Mouse (Mus musculus) lung, adult 18-20 months (tissue): Measurements from ENCODE around the gene Tgfbr1.
"Not testable (repeated sequence)": the region's sequence is repeated elsewhere in the genome, so short reads cannot be mapped to it uniquely, and the experiment has no call there.

ENCODE experiments used
- DNase-seq, 2 experiments: peaks; one replicate each; pipeline ENCODE4 v3.0.0; 2022; ENCODE audit warnings: mixed read lengths in 2 of 2

The Tgfbr1 gene

DNA sequence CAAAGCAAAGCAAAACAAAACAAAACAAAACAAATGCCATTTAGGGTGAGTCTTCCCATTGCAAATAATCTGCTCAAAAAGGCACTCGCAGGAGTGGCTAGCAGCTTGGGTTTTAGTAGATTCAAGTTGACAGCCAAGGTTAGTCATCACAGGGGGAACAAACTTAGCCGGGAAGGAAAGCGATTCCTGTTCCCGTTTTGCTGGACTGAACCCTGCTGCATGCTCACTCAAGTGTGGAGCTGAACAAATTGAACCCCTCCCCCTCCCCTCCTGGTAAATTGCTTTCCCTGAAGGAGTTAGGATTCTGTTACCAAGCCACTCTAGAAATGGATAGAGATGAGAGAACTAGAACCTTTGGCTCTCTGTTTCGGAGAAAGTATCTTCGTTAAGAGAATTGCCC, 3.3 kb upstream of the Tgfbr1 start:
- no peak for DNase-seq

DNA sequence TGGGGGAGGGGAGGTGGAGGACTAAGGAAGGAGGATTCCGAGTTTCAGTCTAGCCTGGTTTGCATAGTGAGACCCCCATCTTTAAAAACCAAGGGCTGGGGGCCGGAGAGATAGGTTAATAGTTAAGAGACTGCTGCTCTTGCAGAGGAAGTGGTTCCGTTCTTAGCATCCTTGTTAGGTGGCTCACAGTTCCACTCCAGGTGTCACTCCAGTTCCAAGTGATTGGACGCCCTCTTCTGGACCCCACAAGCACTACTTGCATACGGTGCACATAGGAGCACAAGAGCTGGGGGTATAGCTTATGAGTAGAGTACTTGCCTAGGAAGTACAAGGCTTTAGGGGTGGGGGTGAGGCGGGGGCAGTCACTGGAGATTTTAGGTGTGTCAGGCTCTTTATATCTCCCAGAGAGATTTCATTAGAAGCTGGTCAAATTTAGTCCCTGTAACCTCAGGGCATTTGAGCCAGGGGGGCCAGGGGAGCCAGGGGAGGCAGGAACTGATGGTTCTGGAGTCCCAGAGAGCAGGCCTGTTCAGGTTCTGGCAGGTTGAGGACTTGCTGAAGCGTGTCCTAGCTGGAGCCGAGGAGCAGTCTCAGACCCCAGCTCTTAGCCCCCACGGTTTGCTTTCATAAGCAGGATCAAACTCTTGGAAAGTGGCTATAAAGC, 1.5 kb upstream of the Tgfbr1 start:
- peak; percentile 44 to 45 for DNase-seq

DNA sequence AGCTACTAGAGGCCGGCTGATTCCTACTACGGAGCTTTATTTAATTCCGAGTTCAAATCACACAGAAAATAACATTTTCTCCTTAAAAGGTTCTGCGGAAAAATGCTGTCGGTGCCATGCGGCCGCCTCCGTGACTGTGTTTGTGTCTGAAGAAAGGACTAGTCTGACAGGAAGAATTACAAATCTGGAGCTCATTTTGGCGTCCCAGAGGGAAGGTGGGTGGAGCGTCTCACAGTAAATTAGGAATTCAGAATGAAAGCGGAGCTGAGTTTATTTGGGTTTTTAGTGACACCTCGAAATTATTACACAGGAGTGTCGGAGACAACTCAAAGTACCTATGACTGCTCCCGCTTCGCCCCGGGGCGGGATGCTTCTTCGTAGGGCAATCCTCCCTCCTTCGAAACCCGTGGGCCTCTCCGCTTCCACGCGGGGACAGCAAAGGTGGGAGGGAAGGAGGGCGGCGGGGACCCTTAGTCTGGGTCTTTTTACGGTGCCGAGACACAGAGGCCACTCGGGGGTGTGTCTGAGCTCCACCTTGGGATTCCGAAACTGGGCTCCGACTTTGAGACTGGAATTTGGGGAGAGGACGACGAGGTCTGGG, 861 bp upstream of the Tgfbr1 start:
- peak; percentile 39 to 54 for DNase-seq

DNA sequence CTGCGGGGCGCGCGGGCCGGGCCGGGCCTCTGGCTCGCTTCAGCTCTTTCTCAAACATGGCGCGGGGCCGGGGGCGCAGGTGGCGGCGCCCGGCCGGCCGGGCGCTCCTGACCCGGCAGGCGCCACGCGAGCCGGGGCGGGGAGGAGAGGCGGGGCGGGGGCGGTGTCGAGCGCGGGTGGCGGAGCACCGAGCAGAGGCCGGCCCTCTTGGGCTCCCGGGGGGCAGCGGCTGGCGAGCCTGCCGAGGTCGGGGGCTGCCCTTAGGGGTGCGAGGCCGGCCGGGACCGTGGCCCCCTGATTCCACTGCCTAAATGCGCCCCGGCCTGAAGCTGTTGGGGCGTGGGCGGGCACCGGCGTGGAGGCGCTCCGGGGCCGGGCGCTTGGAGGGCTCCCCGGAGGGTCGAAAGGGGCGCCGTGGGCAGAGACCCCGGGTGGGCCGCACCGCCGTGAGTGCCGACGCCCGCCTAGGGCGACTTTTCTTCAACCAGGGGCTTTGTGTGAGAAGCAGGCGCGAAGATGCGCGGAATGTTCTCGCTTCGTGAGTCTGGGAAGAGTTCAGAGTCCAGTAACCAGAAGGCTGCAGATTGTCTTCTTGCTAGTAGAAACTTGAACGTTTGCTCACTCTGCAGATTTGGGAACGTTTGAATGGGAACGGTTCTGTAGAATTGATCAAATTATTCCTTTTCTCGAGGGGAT, 542 bp downstream of the Tgfbr1 start:
- DNase-seq, result peak; percentile 76 to 83

DNA sequence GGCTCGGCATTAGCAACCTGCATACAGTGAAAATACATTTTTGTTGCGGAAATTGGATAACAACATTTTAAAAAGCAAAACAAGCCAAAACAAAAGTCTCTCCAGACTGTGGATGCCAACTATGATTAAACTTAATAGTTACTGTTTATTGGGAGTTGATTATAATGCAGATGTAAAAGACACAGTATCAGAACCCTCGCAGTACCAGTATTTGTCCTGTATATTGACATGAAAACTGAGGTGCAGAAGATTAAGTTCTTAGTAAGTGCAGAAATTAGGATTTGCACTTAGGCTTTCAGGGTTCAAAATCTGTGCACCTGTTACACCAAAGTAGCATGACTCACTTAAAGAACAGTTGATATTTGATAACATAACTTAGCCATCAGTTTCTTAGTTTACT, 1.3 kb downstream of the Tgfbr1 start:
- DNase-seq, result no peak

DNA sequence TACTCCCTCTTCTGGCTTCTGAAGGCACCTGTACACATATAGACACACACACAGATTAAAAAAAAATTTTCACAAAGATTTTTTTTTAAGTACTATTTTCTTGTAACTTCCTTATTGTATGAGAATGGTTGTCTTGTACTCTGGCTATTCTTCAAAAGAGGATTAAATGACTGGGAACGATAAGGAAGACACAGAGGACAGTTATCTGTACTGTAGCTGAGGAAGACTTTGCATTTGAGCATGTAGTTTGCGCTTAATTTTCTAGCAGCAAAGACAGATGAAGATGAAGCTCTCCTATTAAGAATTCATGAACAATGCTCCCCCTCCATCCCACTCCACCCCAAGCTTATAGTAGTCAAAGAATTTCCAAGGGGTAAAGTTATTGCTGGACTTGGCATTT, 9.6 kb downstream of the Tgfbr1 start:
- DNase-seq, result no peak

DNA sequence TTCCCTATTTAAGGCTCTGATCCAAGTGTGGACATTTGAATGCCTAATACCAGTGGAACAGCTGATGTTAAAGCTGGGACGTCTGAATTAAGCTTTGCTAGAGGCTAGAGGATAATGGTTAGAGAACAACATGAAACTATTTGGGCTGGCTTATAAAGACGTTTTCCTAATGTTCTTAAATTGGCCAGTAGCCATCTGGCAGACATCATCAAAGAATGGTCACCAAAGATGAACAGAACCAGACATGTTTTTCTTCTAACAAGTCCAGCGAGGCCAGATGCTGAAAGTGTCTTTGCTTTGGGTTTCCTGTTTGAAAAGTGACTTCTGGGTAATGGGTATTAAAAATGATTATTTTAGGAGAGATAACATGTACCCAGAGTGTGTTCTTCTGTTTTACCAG, 10.1 kb downstream of the Tgfbr1 start:
- no peak for DNase-seq

DNA sequence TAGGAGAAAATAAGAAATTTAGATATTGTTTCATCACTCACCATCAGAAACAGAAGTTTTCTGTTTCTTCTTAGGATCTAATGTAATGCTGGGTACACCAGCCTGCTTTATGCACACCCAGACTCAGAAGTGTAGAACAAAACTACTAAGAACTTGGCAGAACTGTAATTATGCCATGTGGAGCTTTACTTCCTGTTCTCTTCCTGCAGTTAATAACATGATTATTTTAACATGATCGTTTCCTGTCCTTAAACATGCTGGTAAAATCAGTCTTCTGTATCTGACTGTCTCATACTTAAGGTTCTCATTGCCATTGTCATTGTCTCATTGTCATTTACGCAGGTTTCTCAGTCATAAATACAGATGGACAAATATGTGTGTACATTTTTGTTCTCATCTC, 15.7 kb downstream of the Tgfbr1 start:
- no peak for DNase-seq

DNA sequence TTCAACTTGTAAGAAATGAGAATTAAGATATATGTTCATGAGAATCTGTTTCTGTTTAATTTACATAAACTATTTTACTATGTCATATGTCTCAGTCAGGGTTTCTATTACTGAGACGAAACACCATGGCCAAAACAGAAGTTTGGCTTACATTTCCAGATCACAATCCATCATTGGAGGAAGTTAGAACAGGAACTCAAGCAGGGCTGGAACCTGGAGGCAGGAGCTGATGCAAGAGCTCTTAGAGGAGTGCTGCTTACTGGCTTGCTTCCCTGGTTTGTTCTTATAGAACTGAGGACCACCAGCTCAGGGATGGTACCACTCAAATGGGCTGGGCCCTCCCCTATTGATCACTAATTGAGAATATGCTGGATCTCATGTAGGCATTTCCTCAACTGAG, 25.7 kb downstream of the Tgfbr1 start:
- peak in 1 of 2 experiments; percentile 5 for DNase-seq

DNA sequence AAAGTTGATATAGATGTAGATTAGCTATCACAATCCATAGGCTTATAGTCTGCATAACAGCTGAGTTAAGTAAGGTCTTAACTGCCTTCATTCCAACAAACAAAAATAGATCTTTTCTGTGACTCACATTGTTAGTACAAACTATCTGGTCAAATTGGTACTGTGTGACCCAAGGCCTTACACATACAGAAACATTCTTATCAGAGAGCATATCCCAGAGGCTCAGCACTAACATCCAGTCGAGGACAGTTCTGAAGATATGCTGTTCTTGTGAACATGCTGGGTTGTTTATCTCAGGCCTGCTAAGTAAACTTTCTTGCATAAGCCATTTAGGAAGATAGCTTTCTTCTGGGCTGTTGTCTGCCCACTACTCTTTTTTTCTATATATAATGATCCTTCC, 29.4 kb downstream of the Tgfbr1 start:
- no peak for DNase-seq

DNA sequence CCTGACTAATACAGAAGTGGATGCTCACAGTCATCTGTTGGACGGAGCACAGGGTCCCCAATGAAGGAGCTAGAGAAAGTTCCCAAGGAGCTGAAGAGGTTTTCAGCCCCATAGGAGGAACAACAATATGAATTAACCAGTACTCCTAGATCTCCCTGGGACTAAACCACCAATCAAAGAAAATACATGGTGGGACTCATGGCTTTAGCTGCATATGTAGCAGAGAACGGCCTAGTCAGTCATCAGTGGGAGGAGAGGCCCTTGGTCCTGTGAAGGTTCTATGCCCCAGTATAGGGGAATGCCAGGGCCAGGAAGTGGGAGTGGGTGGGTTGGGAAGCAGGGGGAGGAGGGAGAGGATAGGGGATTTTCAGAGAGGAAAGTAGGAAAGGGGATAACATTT, 38.9 kb downstream of the Tgfbr1 start:
- DNase-seq, result not testable (repeated sequence)

DNA sequence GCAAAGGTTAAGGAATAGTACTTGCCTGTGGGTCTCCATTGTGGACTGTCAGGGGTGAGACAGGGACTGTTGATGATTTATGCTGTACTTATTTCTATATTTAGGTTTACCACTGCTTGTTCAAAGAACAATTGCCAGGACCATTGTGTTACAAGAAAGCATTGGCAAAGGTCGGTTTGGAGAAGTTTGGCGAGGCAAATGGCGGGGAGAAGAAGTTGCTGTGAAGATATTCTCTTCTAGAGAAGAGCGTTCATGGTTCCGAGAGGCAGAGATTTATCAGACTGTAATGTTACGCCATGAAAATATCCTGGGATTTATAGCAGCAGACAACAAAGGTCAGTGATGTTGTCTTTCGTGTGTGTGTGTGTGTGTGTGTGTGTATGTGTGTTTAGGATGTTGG, 43.2 kb downstream of the Tgfbr1 start:
- DNase-seq, result no peak

DNA sequence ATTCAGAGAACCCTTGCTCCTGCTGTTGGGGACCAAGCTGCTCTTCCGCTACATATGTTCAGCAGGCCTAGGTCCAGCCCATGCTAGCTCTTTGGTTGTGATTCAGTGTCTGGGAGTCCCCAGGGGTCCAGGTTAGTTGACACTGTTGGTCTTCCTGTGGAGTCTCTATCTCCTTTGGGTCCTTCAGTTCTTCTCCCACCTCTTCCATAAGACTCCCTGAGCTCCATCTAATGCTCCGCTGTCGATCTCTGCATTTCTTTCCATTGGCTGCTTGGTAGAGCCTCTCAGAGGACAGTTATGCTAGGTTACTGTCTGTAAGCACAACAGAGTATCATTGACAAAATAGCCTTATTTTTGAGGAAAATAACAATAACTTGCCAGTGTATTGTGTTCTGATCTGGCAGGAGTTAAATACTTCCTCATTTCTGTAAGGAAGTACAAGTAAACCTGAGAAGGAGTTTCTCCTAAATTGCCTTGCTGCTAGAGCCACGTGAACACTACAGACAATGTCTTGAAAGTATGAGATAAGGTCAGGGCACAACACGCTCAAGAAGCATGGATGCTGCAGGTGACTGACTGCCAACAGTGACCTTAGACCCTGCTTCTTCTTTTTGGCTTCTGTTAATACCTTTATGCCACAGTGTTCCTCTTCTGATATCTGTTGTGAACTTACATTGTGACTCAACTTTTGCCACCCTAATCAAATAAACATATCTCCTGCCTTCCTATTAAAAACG, 45.1 kb downstream of the Tgfbr1 start:
- DNase-seq, result no peak

DNA sequence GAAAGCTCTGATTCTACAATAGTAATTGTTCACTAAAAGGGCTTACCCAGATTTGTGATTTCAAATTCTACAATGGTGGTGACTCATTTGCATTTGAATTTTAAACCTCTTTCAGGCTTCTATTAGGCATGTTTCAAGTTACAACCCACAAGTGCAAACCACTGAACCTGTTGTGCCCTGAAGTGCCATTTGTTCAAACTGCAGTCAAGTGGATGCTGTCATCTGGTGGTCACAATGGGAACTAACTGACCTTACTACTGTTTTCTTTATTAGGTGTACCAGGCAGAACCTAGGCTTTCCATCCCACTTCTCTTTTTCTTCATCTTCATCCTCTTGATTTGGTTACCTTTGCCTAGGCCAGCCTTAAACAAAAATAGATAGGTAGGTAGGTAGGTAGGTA, 46.8 kb downstream of the Tgfbr1 start:
- peak; percentile 30 to 58 for DNase-seq

DNA sequence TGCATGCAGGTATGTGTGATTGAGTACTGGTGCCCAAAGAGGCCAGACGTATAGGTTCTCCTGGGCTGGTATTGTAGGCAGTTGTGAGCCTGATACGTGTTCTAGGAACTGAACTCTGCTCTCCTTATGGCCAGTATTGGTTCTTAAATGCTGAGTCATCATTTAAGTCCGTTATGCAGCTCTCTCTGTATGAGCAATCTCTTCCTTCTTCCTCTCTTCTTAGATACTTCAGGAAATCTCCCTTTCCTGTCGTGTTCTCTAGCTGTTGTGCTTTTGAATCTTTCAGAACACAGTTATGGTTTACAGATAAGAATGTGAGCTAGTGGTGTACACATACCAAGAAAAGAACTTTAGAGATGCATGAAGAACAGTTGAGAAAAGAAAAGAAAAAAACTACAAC, 47.3 kb downstream of the Tgfbr1 start:
- DNase-seq, result no peak

DNA sequence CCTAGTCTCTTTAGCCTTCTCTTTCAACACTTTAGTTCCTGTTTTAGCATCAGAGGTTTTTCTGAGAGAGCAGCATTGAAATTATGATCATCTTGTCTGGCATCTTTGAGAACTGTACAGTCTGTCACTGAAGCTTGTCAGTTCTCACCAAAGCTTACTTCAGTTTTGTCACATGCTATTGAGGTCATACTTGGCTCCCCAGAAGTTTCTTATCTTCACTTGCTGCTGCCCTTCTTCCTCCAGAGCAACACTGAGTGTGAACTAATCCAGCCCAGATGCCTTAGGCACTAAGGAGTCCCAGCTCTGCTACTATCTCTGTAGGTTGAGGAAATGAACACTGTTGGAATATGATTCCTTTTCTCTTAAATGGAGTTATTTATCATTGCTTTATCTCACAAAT, 49.2 kb downstream of the Tgfbr1 start:
- DNase-seq, result no peak

DNA sequence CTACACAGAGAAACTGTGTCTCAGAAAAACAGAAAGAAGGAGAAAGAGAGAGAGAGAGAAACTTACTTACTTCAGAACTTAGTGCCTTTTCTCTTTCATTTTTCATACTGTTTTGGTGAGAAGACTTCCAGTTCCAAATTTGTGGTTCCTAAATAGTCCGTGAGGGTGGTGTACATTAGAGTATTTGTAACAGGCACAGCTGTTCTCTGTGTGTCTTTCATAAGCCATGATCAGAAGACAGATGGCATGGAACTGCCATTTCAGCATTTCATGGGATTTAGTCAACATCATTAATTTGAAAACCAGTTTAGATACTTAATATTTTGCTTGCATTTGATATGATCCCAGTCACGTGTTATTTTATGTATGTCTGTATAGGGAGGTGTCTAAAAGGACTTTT, 51.5 kb downstream of the Tgfbr1 start:
- DNase-seq, result no peak

DNA sequence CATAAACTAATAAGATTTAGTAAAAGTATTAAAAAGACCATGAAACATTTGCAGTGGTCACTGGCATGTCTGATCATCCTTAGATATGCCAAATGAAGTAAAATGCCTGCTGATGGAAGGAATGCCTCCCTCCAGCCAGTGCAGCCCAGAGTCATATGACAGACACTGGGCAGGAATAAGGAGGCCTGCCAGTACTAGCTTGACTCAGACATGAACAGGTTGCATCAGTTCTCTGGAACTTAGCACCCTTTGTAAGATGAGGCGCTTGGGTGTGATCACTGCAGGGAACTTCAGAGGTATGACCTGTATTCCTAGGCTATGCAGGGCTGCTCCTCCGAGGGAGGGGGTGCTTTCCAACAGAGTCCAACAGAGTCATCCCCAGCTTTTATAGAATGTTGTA, 54.1 kb downstream of the Tgfbr1 start:
- DNase-seq, result no peak

DNA sequence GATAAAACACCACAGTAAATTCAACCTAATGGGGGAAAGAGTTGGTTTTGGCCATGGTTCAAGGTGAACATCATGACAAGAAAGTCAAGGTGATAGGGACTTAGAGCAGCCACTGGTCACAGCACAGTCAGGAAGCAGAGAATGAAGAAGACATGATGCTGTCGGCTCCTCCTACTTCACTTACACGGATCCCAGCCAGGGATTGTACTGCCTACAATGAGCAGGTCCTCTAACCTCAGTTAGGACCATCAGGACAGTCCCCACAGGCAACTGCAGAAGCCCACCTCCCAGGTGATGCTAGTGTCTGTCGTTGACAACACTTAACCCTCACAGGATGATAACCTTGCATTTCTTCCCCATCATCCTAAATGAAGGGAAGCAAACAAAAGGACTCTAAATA, 64.8 kb downstream of the Tgfbr1 start:
- no peak for DNase-seq

DNA sequence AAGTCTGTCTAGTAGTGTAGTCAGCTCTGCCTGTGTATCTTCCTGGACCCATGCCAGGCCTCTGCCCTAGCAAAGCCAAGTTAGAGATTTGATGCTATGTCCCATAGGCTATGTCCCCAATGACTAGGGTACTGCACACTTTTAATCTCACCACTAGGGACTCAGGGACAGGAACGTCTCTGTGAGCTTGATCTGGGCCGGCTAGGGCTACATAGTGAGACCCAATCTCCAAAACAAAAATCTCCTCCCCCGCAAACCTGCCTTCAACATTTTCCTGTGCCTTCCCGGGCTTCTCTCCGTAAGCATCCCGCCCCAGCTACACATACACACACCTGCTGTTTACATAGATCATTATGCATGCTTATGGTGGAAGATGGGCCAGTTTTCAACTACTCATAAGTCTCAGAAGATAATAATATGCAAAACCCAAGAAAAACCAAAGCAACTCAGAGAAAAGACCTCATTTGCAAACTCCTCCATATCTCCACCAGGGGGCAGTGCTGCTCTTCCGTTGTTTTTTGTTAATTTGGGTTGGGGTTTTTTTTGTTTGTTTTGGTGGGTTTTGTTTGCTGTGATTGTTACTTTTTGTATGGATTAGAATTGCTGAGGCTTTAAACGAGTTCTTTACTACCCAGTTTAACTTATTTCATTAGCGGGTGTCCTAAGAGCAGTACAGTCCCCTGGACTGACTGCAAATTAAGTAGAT, 66.4 kb downstream of the Tgfbr1 start:
- no peak for DNase-seq

DNA sequence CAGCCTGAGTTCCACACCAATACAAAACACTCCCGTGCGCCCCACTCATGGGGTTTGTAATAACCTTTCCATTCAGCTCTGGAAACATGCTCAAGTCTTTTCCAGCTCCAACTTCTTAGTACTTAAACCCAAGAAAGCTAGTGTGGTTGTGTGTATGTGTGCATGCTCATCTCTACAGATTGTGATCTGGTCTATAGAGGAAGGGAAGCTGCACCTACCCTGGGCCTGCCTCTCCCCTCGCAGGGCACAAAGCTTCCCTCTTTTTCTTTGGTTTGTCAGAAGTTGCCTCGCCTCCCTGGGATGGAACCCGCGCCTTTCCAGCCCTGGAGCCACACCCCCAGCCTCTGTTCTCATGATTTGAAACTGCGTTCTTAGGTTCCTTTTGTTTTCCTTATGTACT, 67.2 kb downstream of the Tgfbr1 start:
- DNase-seq, result no peak

DNA sequence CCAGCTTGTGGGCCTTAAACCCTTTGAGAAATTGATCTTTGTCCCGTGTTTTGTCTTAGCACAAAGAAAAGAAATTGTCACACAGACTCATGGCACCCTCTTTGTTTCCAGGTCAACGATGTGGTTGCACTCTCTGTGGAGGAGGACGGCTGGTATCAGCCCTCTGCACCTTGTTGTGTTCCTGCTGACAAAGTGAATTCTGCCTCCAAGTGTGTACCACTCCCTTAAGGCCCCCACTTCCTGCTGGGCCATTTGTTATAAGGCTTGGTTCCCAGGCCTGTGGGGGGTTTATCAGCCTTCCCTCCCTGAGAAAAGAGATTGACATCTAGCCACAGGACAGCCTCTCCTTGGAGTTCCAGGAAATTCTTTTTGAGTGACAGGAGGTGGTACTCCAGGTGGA, 69.2 kb downstream of the Tgfbr1 start:
- DNase-seq, result no peak

DNA sequence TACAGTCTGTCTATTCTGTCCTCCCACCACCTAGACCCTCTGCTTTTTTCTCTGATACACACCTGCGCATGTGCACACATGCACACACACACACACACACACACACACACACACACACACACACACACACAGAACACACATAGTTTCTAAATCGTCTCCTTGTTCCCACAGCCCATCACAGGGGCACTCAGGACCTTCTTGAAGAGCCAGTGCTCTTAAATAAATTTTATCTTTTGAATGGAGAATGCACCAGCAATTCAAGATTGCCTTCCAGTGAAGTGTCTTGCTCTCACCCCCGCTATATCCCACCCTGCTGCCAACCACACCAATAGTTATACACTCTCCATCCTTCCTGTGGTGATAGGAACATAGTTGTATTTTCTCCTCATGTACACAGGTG, 69.9 kb downstream of the Tgfbr1 start:
- no peak for DNase-seq
